Mouse (Mus musculus): ENCODE data around the gene Elf2. TPM values are rescaled to one million over a fixed set of nuclear protein-coding genes. Genes with fewer than 3 reads are reported as not detected.

Elf2 gene
- polyA plus RNA-seq, 1 experiment from 2014 or later, result 37.3 TPM

DNA sequence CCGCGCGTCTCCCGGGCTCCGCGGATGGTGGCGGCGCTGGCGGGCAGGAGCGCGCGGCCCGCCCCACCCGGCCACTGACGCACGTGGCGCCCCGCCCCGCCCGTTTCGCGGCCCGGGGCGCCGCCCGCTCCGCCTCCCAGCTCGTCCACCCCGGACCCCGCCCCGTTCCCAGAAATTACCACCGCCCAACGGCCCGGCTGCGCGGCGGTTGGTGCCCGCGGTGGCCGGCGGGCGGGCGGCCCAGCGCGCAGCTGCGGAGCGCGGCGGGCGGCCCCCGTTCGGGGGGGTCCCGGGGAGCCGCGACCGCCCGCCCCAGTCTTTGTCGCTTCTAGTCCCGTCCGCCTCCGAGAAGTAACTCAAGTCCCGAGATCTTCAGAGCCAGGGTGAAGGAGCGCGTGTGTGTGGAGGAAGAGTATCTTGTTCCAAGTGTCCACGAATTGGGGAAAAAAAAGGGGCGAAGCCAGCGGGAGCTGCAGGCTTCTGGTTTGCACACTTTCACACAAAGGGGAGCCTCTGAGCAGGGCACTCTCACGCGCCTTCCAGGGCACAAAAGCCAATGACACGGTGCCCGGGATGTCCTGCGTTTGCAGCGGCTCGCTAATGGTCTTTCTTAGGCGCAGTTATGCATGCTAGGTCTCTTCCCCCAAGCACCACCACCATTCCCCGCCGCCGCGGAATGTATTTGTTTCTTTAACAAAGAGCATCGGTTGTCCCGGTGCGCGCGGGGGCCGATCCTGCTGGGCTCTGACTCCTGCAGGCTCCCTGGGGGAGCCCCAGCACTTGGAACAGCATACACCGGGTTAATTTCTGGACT lies 1.0 kb upstream of the Elf2 start:
- Histone ChIP-seq H3K4me1 (ENCODE audit: control insufficient read depth, insufficient read depth, low read length) (peaks cover 12% of the 10 kb centered on the region; the same call in 1 of the 2 replicates), H3K9me3 (ENCODE audit: control insufficient read depth, low read length) (no peaks in the 10 kb centered on the region), H3K4me2 (ENCODE audit: low read length) (peak overlapping the region; percentile 82), H3K4me3 (replicated peaks; ENCODE audit: low read depth, low read length) (peak overlapping the region; percentile 97), H3K27me3 (ENCODE audit: control insufficient read depth, insufficient read depth, low read length) (no peaks in the 10 kb centered on the region), H3K9ac (replicated peaks; ENCODE audit: low read length) (peak overlapping the region; percentile 94), H3K36me3 (ENCODE audit: control insufficient read depth, insufficient read depth, low read length) (no peaks in the 10 kb centered on the region), H3K27ac (replicated peaks; ENCODE audit: low read depth, low read length) (peak overlapping the region; percentile 99)
- 1% methylated on average over 86 of the region's 86 CpGs for WGBS
- DNase-seq (peak; percentile 91), ATAC-seq (ENCODE audit: low FRiP score, low TSS enrichment) (peak; percentile 81)

- DNase-seq, result peak; percentile 64
- H3K27ac ChIP-seq (replicated peaks; ENCODE audit: low read depth, low read length), result peak overlapping the region; percentile 99
- H3K9ac ChIP-seq (replicated peaks; ENCODE audit: low read length), result peak overlapping the region; percentile 94
- peaks cover 12% of the 10 kb centered on the region; the same call in 1 of the 2 replicates for H3K4me1 ChIP-seq (ENCODE audit: control insufficient read depth, insufficient read depth, low read length)
- peak overlapping the region; percentile 82 for H3K4me2 ChIP-seq (ENCODE audit: low read length)
- WGBS, result under 1% methylated on average over 109 of the region's 113 CpGs
- peak overlapping the region; percentile 97 for H3K4me3 ChIP-seq (replicated peaks; ENCODE audit: low read depth, low read length)
- no peaks in the 10 kb centered on the region for H3K9me3 ChIP-seq (ENCODE audit: control insufficient read depth, low read length)
- H3K36me3 ChIP-seq (ENCODE audit: control insufficient read depth, insufficient read depth, low read length), result no peaks in the 10 kb centered on the region
- ATAC-seq (ENCODE audit: low FRiP score, low TSS enrichment), result peak; percentile 49
- no peaks in the 10 kb centered on the region for H3K27me3 ChIP-seq (ENCODE audit: control insufficient read depth, insufficient read depth, low read length)
Observed at GRCm38 (mm10) chr3:51339734-51340551, 520 bp downstream of the Elf2 start.

GRCm38 (mm10) chr3:51339378-51339733 lies 1.1 kb downstream of the Elf2 start:
- ATAC-seq (ENCODE audit: low FRiP score, low TSS enrichment), result no peak
- H3K36me3 ChIP-seq (ENCODE audit: control insufficient read depth, insufficient read depth, low read length), result no peaks in the 10 kb centered on the region
- WGBS, result 1% methylated on average over 9 of the region's 9 CpGs
- DNase-seq, result no peak
- H3K4me2 ChIP-seq (ENCODE audit: low read length), result peak overlapping the region; percentile 82
- peak overlapping the region; percentile 97 for H3K4me3 ChIP-seq (replicated peaks; ENCODE audit: low read depth, low read length)
- no peaks in the 10 kb centered on the region for H3K9me3 ChIP-seq (ENCODE audit: control insufficient read depth, low read length)
- peak overlapping the region; percentile 94 for H3K9ac ChIP-seq (replicated peaks; ENCODE audit: low read length)
- no peaks in the 10 kb centered on the region for H3K27me3 ChIP-seq (ENCODE audit: control insufficient read depth, insufficient read depth, low read length)
- H3K4me1 ChIP-seq (ENCODE audit: control insufficient read depth, insufficient read depth, low read length), result peaks cover 12% of the 10 kb centered on the region; the same call in 1 of the 2 replicates
- H3K27ac ChIP-seq (replicated peaks; ENCODE audit: low read depth, low read length), result peak overlapping the region; percentile 99

DNA sequence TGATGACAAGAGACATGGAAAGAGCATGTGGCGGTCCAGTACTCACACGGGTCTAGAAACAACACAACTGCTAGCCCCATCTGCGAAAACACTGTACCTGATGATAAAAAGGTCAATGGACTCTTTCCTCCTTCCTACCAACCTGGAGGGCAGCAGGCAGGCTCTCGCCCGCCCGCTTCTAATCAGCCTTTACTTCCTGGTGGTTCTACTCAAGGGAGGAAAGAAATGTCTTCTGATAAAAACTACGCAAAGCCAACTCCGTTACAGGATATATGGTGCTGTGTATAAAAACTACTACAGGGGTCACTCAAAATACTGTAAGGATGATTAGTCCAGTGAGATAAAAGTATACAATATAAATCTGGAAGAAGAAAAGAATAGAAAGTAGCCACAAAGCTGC lies 5.1 kb downstream of the Elf2 start:
- DNase-seq (no peak), ATAC-seq (ENCODE audit: low FRiP score, low TSS enrichment) (no peak)
- Histone ChIP-seq H3K9ac (replicated peaks; ENCODE audit: low read length) (no peak overlapping the region), H3K4me3 (replicated peaks; ENCODE audit: low read depth, low read length) (no peak overlapping the region), H3K27me3 (ENCODE audit: control insufficient read depth, insufficient read depth, low read length) (no peaks in the 10 kb centered on the region), H3K4me2 (ENCODE audit: low read length) (no peak overlapping the region), H3K9me3 (ENCODE audit: control insufficient read depth, low read length) (no peaks in the 10 kb centered on the region), H3K4me1 (ENCODE audit: control insufficient read depth, insufficient read depth, low read length) (peaks cover 12% of the 10 kb centered on the region; the same call in 1 of the 2 replicates), H3K36me3 (ENCODE audit: control insufficient read depth, insufficient read depth, low read length) (no peaks in the 10 kb centered on the region), H3K27ac (replicated peaks; ENCODE audit: low read depth, low read length) (no peak overlapping the region)
- WGBS, result 97% methylated on average over 8 of the region's 8 CpGs

GRCm38 (mm10) chr3:51333950-51334349 lies 6.5 kb downstream of the Elf2 start:
- Histone ChIP-seq H3K4me2 (ENCODE audit: low read length) (no peak overlapping the region), H3K4me1 (ENCODE audit: control insufficient read depth, insufficient read depth, low read length) (peaks cover 6% of the 10 kb centered on the region; the same call in 1 of the 2 replicates), H3K27ac (replicated peaks; ENCODE audit: low read depth, low read length) (no peak overlapping the region), H3K36me3 (ENCODE audit: control insufficient read depth, insufficient read depth, low read length) (no peaks in the 10 kb centered on the region), H3K9me3 (ENCODE audit: control insufficient read depth, low read length) (no peaks in the 10 kb centered on the region), H3K9ac (replicated peaks; ENCODE audit: low read length) (no peak overlapping the region), H3K27me3 (ENCODE audit: control insufficient read depth, insufficient read depth, low read length) (no peaks in the 10 kb centered on the region), H3K4me3 (replicated peaks; ENCODE audit: low read depth, low read length) (no peak overlapping the region)
- no peak for ATAC-seq (ENCODE audit: low FRiP score, low TSS enrichment)
- 78% methylated on average over 6 of the region's 6 CpGs for WGBS
- no peak for DNase-seq

GRCm38 (mm10) chr3:51333234-51333889 lies 7.1 kb downstream of the Elf2 start:
- no peak overlapping the region for H3K4me2 ChIP-seq (ENCODE audit: low read length)
- DNase-seq (peak; percentile 12), ATAC-seq (ENCODE audit: low FRiP score, low TSS enrichment) (no peak)
- no peak overlapping the region for H3K9ac ChIP-seq (replicated peaks; ENCODE audit: low read length)
- no peaks in the 10 kb centered on the region for H3K36me3 ChIP-seq (ENCODE audit: control insufficient read depth, insufficient read depth, low read length)
- no peak overlapping the region for H3K4me3 ChIP-seq (replicated peaks; ENCODE audit: low read depth, low read length)
- 60% methylated on average over 10 of the region's 10 CpGs for WGBS
- no peak overlapping the region for H3K27ac ChIP-seq (replicated peaks; ENCODE audit: low read depth, low read length)
- H3K27me3 ChIP-seq (ENCODE audit: control insufficient read depth, insufficient read depth, low read length), result no peaks in the 10 kb centered on the region
- H3K9me3 ChIP-seq (ENCODE audit: control insufficient read depth, low read length), result no peaks in the 10 kb centered on the region
- peaks cover 3% of the 10 kb centered on the region; the same call in 1 of the 2 replicates for H3K4me1 ChIP-seq (ENCODE audit: control insufficient read depth, insufficient read depth, low read length)

- 86% methylated on average over 14 of the region's 14 CpGs for WGBS
- ATAC-seq (ENCODE audit: low FRiP score, low TSS enrichment), result no peak
- H3K36me3 ChIP-seq (ENCODE audit: control insufficient read depth, insufficient read depth, low read length), result peaks cover 4% of the 10 kb centered on the region; the same call in 1 of the 2 replicates
Observed at GRCm38 (mm10) chr3:51330086-51330485, 10.4 kb downstream of the Elf2 start.

DNA sequence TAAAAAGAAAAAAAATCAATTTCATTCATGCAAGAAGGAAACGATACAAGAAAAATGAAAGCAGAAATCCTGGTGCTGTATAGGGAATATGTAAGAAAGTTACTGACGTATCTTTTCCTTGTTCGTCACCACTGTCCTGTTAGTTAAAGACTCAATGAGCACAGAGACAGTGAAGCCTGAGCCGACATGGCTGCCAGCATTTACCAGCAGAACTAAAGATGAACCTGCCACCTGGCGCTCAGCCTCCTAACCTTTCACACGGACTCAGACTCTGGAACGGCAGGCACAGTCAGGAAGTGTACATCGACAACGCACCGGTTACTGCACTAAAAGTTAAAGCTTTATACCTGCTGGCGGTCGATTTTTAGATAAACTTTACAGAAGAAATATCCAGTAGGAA lies 11.9 kb downstream of the Elf2 start:
- H3K27ac ChIP-seq (replicated peaks; ENCODE audit: low read depth, low read length), result no peak overlapping the region
- H3K9me3 ChIP-seq (ENCODE audit: control insufficient read depth, low read length), result no peaks in the 10 kb centered on the region
- no peaks in the 10 kb centered on the region for H3K27me3 ChIP-seq (ENCODE audit: control insufficient read depth, insufficient read depth, low read length)
- ATAC-seq (ENCODE audit: low FRiP score, low TSS enrichment), result no peak
- H3K4me3 ChIP-seq (replicated peaks; ENCODE audit: low read depth, low read length), result no peak overlapping the region
- WGBS, result 94% methylated on average over 12 of the region's 12 CpGs
- H3K4me2 ChIP-seq (ENCODE audit: low read length), result no peak overlapping the region
- peaks cover 10% of the 10 kb centered on the region; the same call in 1 of the 2 replicates for H3K36me3 ChIP-seq (ENCODE audit: control insufficient read depth, insufficient read depth, low read length)
- DNase-seq, result no peak
- H3K4me1 ChIP-seq (ENCODE audit: control insufficient read depth, insufficient read depth, low read length), result no peaks in the 10 kb centered on the region
- no peak overlapping the region for H3K9ac ChIP-seq (replicated peaks; ENCODE audit: low read length)

More at GRCm38 (mm10) chr3:51330086-51330485, 10.4 kb downstream of the Elf2 start:
- H3K27me3 ChIP-seq (ENCODE audit: control insufficient read depth, insufficient read depth, low read length), result no peaks in the 10 kb centered on the region
- no peak overlapping the region for H3K27ac ChIP-seq (replicated peaks; ENCODE audit: low read depth, low read length)
- no peaks in the 10 kb centered on the region for H3K4me1 ChIP-seq (ENCODE audit: control insufficient read depth, insufficient read depth, low read length)
- no peak overlapping the region for H3K4me2 ChIP-seq (ENCODE audit: low read length)
- H3K9me3 ChIP-seq (ENCODE audit: control insufficient read depth, low read length), result no peaks in the 10 kb centered on the region
- no peak overlapping the region for H3K4me3 ChIP-seq (replicated peaks; ENCODE audit: low read depth, low read length)
- H3K9ac ChIP-seq (replicated peaks; ENCODE audit: low read length), result no peak overlapping the region
- no peak for DNase-seq

Data from midbrain, embryonic 14.5 days (tissue).